Comparison of ENCODE assay signal across 8 mouse cellular contexts in the genomic region with DNA sequence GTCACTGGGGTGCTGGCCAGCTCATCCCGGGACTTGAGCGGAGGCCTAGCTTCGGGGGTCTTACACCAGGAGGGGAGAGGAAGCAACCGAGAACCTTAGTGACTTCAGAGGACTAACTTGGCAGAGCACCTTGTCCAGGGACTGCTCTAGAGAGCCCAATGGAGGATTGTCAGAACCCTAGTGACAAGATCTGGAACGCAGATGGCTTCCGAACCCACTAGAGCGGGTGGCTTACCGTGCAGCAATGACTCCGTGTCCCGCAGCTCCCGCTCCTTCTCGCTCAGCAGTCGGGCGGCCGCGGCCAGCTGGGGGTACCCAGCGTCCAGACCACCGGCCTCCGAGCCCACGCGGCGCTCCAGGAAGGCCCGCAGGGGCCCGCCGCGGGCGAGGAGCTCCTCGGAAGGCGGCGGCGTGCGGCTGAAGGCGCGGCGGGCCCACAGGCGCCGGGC. TPM values are rescaled to one million over a fixed set of nuclear protein-coding genes. Genes with fewer than 3 reads are reported as not detected.
DNase-seq lines count a peak whose midpoint lies in the region; ATAC-seq lines count a peak whose summit lies in the region.

No protein-coding gene starts in this region.

- no peak for DNase-seq in heart, adult 18-20 months
- DNase-seq in urinary bladder, adult 2 months (ENCODE audit: low spot score), result peak; percentile 32
- no peak for DNase-seq in urinary bladder, postnatal 25 days (ENCODE audit: low spot score)
- DNase-seq in hindbrain, embryonic 14.5 days (ENCODE audit: low spot score), result no peak
- no peak for DNase-seq in gastrocnemius, postnatal 25 days
- DNase-seq in frontal cortex, adult 2 months (ENCODE audit: extremely low spot score in 1 of 2, low spot score in 1 of 2), result no peak

- under 1% methylated on average over 37 of the region's 37 CpGs for WGBS in heart, embryonic 11.5 days (ENCODE audit: insufficient replicate concordance)
- under 1% methylated on average over 34 of the region's 37 CpGs for WGBS in hindbrain, embryonic 14.5 days
- WGBS in midbrain, embryonic 13.5 days, result under 1% methylated on average over 37 of the region's 37 CpGs

- peak overlapping the region; percentile 95 for H3K9ac ChIP-seq in heart, embryonic 11.5 days (ENCODE audit: low read depth, low read length)
- H3K9ac ChIP-seq in hindbrain, embryonic 14.5 days, result peak overlapping the region; percentile 92
- H3K9ac ChIP-seq in midbrain, embryonic 13.5 days (replicated peaks), result peak overlapping the region; percentile 86

- H3K4me2 ChIP-seq in heart, embryonic 11.5 days, result peak overlapping the region; percentile 89
- peak overlapping the region; percentile 77 for H3K4me2 ChIP-seq in hindbrain, embryonic 14.5 days (replicated peaks)
- H3K4me2 ChIP-seq in midbrain, embryonic 13.5 days (replicated peaks), result peak overlapping the region; percentile 80

- H3K27ac ChIP-seq in heart, embryonic 11.5 days (ENCODE audit: low read depth, low read length), result peak overlapping the region; percentile 92
- H3K27ac ChIP-seq in hindbrain, embryonic 14.5 days, result peak overlapping the region; percentile 87
- H3K27ac ChIP-seq in midbrain, embryonic 13.5 days, result peak overlapping the region; percentile 86

- peak overlapping the region; percentile 98 for H3K4me3 ChIP-seq in heart, embryonic 11.5 days (ENCODE audit: low read depth, low read length)
- H3K4me3 ChIP-seq in hindbrain, embryonic 14.5 days (replicated peaks; ENCODE audit: low read length), result peak overlapping the region; percentile 97
- peak overlapping the region; percentile 94 for H3K4me3 ChIP-seq in midbrain, embryonic 13.5 days (replicated peaks)

- peaks cover 5% of the 10 kb centered on the region; the same call in 1 of the 2 replicates for H3K4me1 ChIP-seq in heart, embryonic 11.5 days (ENCODE audit: control insufficient read depth, insufficient read depth, low read length)
- H3K4me1 ChIP-seq in hindbrain, embryonic 14.5 days (replicated peaks; ENCODE audit: control insufficient read depth, insufficient read depth, low read length), result peaks cover 8% of the 10 kb centered on the region
- peaks cover 25% of the 10 kb centered on the region for H3K4me1 ChIP-seq in midbrain, embryonic 13.5 days (replicated peaks)

- ATAC-seq in heart, embryonic 11.5 days (replicated peaks; ENCODE audit: insufficient number of reproducible peaks, low FRiP score, low TSS enrichment), result peak; percentile 0; the same call in 1 of the 2 replicates
- no peak for ATAC-seq in hindbrain, embryonic 14.5 days (ENCODE audit: low FRiP score)
- no peak; the same call in 1 of the 2 replicates for ATAC-seq in midbrain, embryonic 13.5 days

- H3K9me3 ChIP-seq in heart, embryonic 11.5 days (replicated peaks; ENCODE audit: control insufficient read depth, low read length), result no peaks in the 10 kb centered on the region
- H3K9me3 ChIP-seq in hindbrain, embryonic 14.5 days (ENCODE audit: control insufficient read depth, low read length), result no peaks in the 10 kb centered on the region
- no peaks in the 10 kb centered on the region for H3K9me3 ChIP-seq in midbrain, embryonic 13.5 days

- peaks cover 12% of the 10 kb centered on the region for H3K36me3 ChIP-seq in heart, embryonic 11.5 days (ENCODE audit: control insufficient read depth, insufficient read depth, low read length)
- peaks cover 17% of the 10 kb centered on the region for H3K36me3 ChIP-seq in hindbrain, embryonic 14.5 days (replicated peaks; ENCODE audit: control insufficient read depth, insufficient read depth)
- peaks cover 20% of the 10 kb centered on the region for H3K36me3 ChIP-seq in midbrain, embryonic 13.5 days

- no peaks in the 10 kb centered on the region for H3K27me3 ChIP-seq in heart, embryonic 11.5 days (ENCODE audit: control insufficient read depth, insufficient read depth, low read length)
- no peaks in the 10 kb centered on the region for H3K27me3 ChIP-seq in hindbrain, embryonic 14.5 days (ENCODE audit: control insufficient read depth, insufficient read depth, low read length)
- no peaks in the 10 kb centered on the region for H3K27me3 ChIP-seq in midbrain, embryonic 13.5 days

RNA-seq across cellular contexts. Expression of gene Mtrf1l, which starts 0.4 kb away (rescaled TPM):
- polyA plus RNA-seq in heart, embryonic 11.5 days (2014; fragmentation: Nextera tagmentation; extraction: Ambion mirVana), result 12.6 and 16.2 TPM in 2 replicates
- 1 to 10 TPM; 9.2 to 9.7 TPM for total RNA-seq in heart, adult 18-20 months (2021)
- polyA plus RNA-seq in urinary bladder, adult 2 months (2012; rRNA removed), result 5.8 and 7.4 TPM in 2 replicates
- 11.6 and 12.2 TPM in 2 replicates for polyA plus RNA-seq in hindbrain, embryonic 14.5 days (2014; fragmentation: Nextera tagmentation; extraction: Ambion mirVana)
- polyA plus RNA-seq in midbrain, embryonic 13.5 days (2015; fragmentation: Nextera tagmentation; extraction: Ambion mirVana), result 12.0 and 12.2 TPM in 2 replicates
- total RNA-seq in gastrocnemius, postnatal 25 days (2021), result 1 to 10 TPM; 5.6 to 7.3 TPM
- polyA plus RNA-seq in frontal cortex, adult 2 months (2012; rRNA removed), result 6.5 and 8.1 TPM in 2 replicates

RNA-seq across cellular contexts. Expression of gene Fbxo5, which starts 17.9 kb away (rescaled TPM):
- 57.2 and 59.2 TPM in 2 replicates for polyA plus RNA-seq in heart, embryonic 11.5 days (2014; fragmentation: Nextera tagmentation; extraction: Ambion mirVana)
- under 1 TPM; 0.67 to 0.79 TPM for total RNA-seq in heart, adult 18-20 months (2021)
- 5.2 and 5.6 TPM in 2 replicates for polyA plus RNA-seq in urinary bladder, adult 2 months (2012; rRNA removed)
- 9.8 and 13.7 TPM in 2 replicates for polyA plus RNA-seq in hindbrain, embryonic 14.5 days (2014; fragmentation: Nextera tagmentation; extraction: Ambion mirVana)
- polyA plus RNA-seq in midbrain, embryonic 13.5 days (2015; fragmentation: Nextera tagmentation; extraction: Ambion mirVana), result 30.6 and 32.1 TPM in 2 replicates
- total RNA-seq in gastrocnemius, postnatal 25 days (2021), result under 1 TPM; 0.59 to 0.64 TPM
- polyA plus RNA-seq in frontal cortex, adult 2 months (2012; rRNA removed), result 1.8 and 2.6 TPM in 2 replicates
